Mouse (Mus musculus) CH12.LX (cell line): Measurements from ENCODE around the gene Ispd. TPM values are rescaled to one million over a fixed set of nuclear protein-coding genes. Genes with fewer than 3 reads are reported as not detected.

Experiments
- DNase-seq: peaks from one replicate; pipeline ENCODE4 v3.0.0-alpha.2; 2013; ENCODE audit errors: extremely low read depth
- H3K27ac ChIP-seq: 2 replicates; pipeline ENCODE4 v1.5.1; 2012; ENCODE audit warnings: low read depth, mild to moderate bottlenecking, control low read depth, moderate library complexity; ENCODE audit not compliant: insufficient read depth
- H3K27me3 ChIP-seq: replicated peaks from 2 replicates; pipeline ENCODE3; 2012; ENCODE audit warnings: inconsistent platforms
- H3K36me3 ChIP-seq, 2 experiments: replicated peaks in 1 of 2; 2 replicates each; pipeline versions ENCODE3 to v1.6.1; 2012; ENCODE audit warnings: inconsistent platforms in 1 of 2, low read length in 1 of 2, mild to moderate bottlenecking in 1 of 2, mixed read lengths in 1 of 2, moderate library complexity in 1 of 2; ENCODE audit not compliant: control insufficient read depth in 1 of 2, insufficient read depth in 1 of 2
- H3K4me1 ChIP-seq, 2 experiments: 2 replicates each; pipeline ENCODE4 v1.6.1; 2012; ENCODE audit warnings: inconsistent platforms in 1 of 2, moderate library complexity in 1 of 2; ENCODE audit not compliant: insufficient read depth in 2 of 2, control insufficient read depth in 1 of 2
- H3K4me2 ChIP-seq: 2 replicates; pipeline ENCODE4 v1.6.1; 2012; ENCODE audit warnings: low read depth, mild to moderate bottlenecking, control low read depth; ENCODE audit not compliant: poor library complexity, insufficient read depth, severe bottlenecking
- H3K4me3 ChIP-seq, 3 experiments: fragments of 150-350 bp in 1 of 3; sonication (generic) in 1 of 3; replicated peaks in 1 of 3; 2 replicates each; pipeline versions ENCODE3 to v1.5.1; 2011 to 2012; ENCODE audit warnings: low read depth in 2 of 3, low read length in 2 of 3, mild to moderate bottlenecking in 2 of 3, moderate library complexity in 2 of 3, control low read depth in 1 of 3, improper control_type of control experiment in 1 of 3, inconsistent platforms in 1 of 3, mixed read lengths in 1 of 3; ENCODE audit not compliant: poor library complexity in 1 of 3
- H3K79me2 ChIP-seq: replicated peaks from 2 replicates; pipeline ENCODE4 v1.6.1; 2012; ENCODE audit warnings: mild to moderate bottlenecking, moderate library complexity; ENCODE audit not compliant: control insufficient read depth, poor library complexity, insufficient read depth, severe bottlenecking; ENCODE audit errors: extremely low read depth
- H3K9ac ChIP-seq: 2 replicates; pipeline ENCODE4 v1.6.1; 2012; ENCODE audit warnings: low read depth, mild to moderate bottlenecking, control low read depth, moderate library complexity; ENCODE audit not compliant: insufficient read depth
- H3K9me3 ChIP-seq: replicated peaks from 2 replicates; pipeline ENCODE3; 2012; ENCODE audit warnings: low read length, inconsistent platforms, mixed read lengths
- BHLHE40 ChIP-seq: IDR thresholded peaks from 2 replicates; pipeline ENCODE4 v1.6.1; 2011; ENCODE audit warnings: mild to moderate bottlenecking, low read depth, low read length, improper control_type of control experiment
- CHD1 ChIP-seq: IDR thresholded peaks from 2 replicates; pipeline ENCODE4 v1.6.1; 2012; ENCODE audit warnings: low read depth, low read length, improper control_type of control experiment, inconsistent platforms
- CHD2 ChIP-seq: IDR thresholded peaks from 2 replicates; pipeline ENCODE4 v1.6.1; 2011; ENCODE audit warnings: low read length, improper control_type of control experiment
- ELF1 ChIP-seq: IDR thresholded peaks from 2 replicates; pipeline ENCODE4 v1.6.1; 2014; ENCODE audit warnings: low read depth, mild to moderate bottlenecking, inconsistent platforms, low read length, improper control_type of control experiment
- EP300 ChIP-seq: IDR thresholded peaks from 2 replicates; pipeline ENCODE4 v1.6.1; 2011; ENCODE audit warnings: low read length, improper control_type of control experiment
- ETS1 ChIP-seq: conservative IDR thresholded peaks from 2 replicates; pipeline ENCODE4 v1.6.1; 2012; ENCODE audit warnings: low read depth, mild to moderate bottlenecking, inconsistent platforms, low read length, improper control_type of control experiment, moderate library complexity
- JUN ChIP-seq: IDR thresholded peaks from 2 replicates; pipeline ENCODE4 v1.6.1; 2011; ENCODE audit warnings: low read depth, mild to moderate bottlenecking, low read length, improper control_type of control experiment, moderate library complexity; ENCODE audit not compliant: insufficient read depth
- KAT2A ChIP-seq: IDR thresholded peaks from 2 replicates; pipeline ENCODE4 v1.6.1; 2012; ENCODE audit warnings: low read length, improper control_type of control experiment, inconsistent platforms; ENCODE audit not compliant: insufficient replicate concordance
- MAFK ChIP-seq: IDR thresholded peaks from 2 replicates; pipeline ENCODE4 v1.6.1; 2011; ENCODE audit warnings: low read length, improper control_type of control experiment; ENCODE audit not compliant: insufficient replicate concordance
- MYC ChIP-seq: IDR thresholded peaks from 2 replicates; pipeline ENCODE4 v1.6.1; 2011; ENCODE audit warnings: low read depth, mild to moderate bottlenecking, improper control_type of control experiment, low read length
- NELFE ChIP-seq: IDR thresholded peaks from 2 replicates; pipeline ENCODE4 v1.6.1; 2011; ENCODE audit warnings: low read depth, low read length, improper control_type of control experiment
- NRF1 ChIP-seq: IDR thresholded peaks from 2 replicates; pipeline ENCODE4 v1.6.1; 2014; ENCODE audit warnings: low read depth, mild to moderate bottlenecking, inconsistent platforms, low read length, improper control_type of control experiment, moderate library complexity
- PAX5 ChIP-seq: IDR thresholded peaks from 2 replicates; pipeline ENCODE4 v1.6.1; 2012; ENCODE audit warnings: low read length, inconsistent platforms, mixed read lengths
- POLR2A ChIP-seq: IDR thresholded peaks from 2 replicates; pipeline ENCODE4 v1.6.1; 2011; ENCODE audit warnings: low read depth, mild to moderate bottlenecking, improper control_type of control experiment, low read length
- POLR2AphosphoS2 ChIP-seq: IDR thresholded peaks from 2 replicates; pipeline ENCODE4 v1.6.1; 2011; ENCODE audit warnings: low read depth, low read length, improper control_type of control experiment
- RCOR1 ChIP-seq: conservative IDR thresholded peaks from 2 replicates; pipeline ENCODE4 v1.6.1; 2012; ENCODE audit warnings: low read depth, mild to moderate bottlenecking, inconsistent platforms, low read length, improper control_type of control experiment
- SIN3A ChIP-seq: IDR thresholded peaks from 2 replicates; pipeline ENCODE4 v1.6.1; 2012; ENCODE audit warnings: low read length, improper control_type of control experiment, inconsistent platforms
- SMC3 ChIP-seq: IDR thresholded peaks from 2 replicates; pipeline ENCODE4 v1.6.1; 2011; ENCODE audit warnings: low read depth, low read length, improper control_type of control experiment
- TCF12 ChIP-seq: IDR thresholded peaks from 2 replicates; pipeline ENCODE4 v1.6.1; 2014; ENCODE audit warnings: low read depth, mild to moderate bottlenecking, inconsistent platforms, low read length, improper control_type of control experiment
- UBTF ChIP-seq: IDR thresholded peaks from 2 replicates; pipeline ENCODE4 v1.6.1; 2012; ENCODE audit warnings: low read depth, mild to moderate bottlenecking, inconsistent platforms, low read length, improper control_type of control experiment, moderate library complexity
- ZMIZ1 ChIP-seq: IDR thresholded peaks from 2 replicates; pipeline ENCODE4 v1.6.1; 2012; ENCODE audit warnings: low read depth, mild to moderate bottlenecking, inconsistent platforms, low read length, improper control_type of control experiment
- dilution Hi-C: fragments of 300-500 bp; cut with MboI; formaldehyde crosslinking; loops from 2 replicates; pipeline ENCODE4 v1.14.3; 2020; ENCODE audit warnings: low sequenced_read_pairs; ENCODE audit not compliant: extremely low pct_unique_long_range_greater_than_20kb, extremely low pct_ligation_motif_present
- in situ Hi-C: fragments of 300-500 bp; cut with MboI; formaldehyde crosslinking; loops from 3 replicates; pipeline ENCODE4 v1.14.3; 2019; ENCODE audit warnings: low sequenced_read_pairs, low pct_ligation_motif_present, low pct_unique_long_range_greater_than_20kb, mixed read lengths
- polyA plus RNA-seq: library from polyadenylated mRNA; unstranded; fragments of >175 nt; gene quantifications from 2 replicates; pipeline ENCODE4 v1.2.1, GENCODE M21; 2012; ENCODE audit warnings: low read depth; ENCODE audit not compliant: insufficient read length
- total RNA-seq, 2 experiments: library from RNA; depleted of rRNA; stranded (reverse); fragments of 300-350 nt in 1 of 2; fragments of >200 nt in 1 of 2; gene quantifications; 2 replicates each; pipeline ENCODE4 v1.2.3; 2012 to 2014

The Ispd gene
- total and polyA plus RNA-seq, 3 experiments: 0.51 to 1.8 (median 1.4) TPM

DNA sequence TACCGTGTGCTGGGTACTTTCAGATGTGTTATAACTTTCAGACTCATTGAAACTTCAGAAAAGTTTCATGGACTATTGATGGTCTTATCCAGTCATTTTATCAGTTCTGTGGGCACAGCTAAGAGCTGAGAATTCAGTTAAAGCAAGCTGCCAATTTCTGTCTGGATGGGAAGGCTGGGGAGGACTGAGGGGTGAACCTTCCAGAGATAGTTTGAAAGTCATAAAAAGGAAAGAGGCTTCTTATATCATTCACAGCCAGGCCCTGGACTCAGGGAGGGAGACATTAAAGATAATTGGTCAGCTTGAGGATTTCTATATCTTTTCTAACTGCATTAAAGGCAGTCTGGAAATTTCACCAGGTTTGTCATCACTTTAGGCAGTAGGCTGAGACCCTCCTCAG lies 185.7 kb downstream of the Ispd start:
- in situ Hi-C loops: no loop called here
- Histone ChIP-seq H3K4me3 (no peak overlapping the region), H3K4me1 (no peaks in the 10 kb centered on the region), H3K27ac (no peak overlapping the region), H3K79me2 (no peaks in the 10 kb centered on the region)
- dilution Hi-C loops: no loop called here
- no peak for TF ChIP-seq SMC3
- TF ChIP-seq PAX5: no peak
- no peak for TF ChIP-seq MYC
- TF ChIP-seq TCF12: no peak
- no peak for TF ChIP-seq UBTF
- TF ChIP-seq ELF1: no peak
- TF ChIP-seq MAFK: no peak
- no peak for TF ChIP-seq POLR2AphosphoS2
- no peak for TF ChIP-seq NELFE
- TF ChIP-seq, all 38 proteins: peak for 0
- Histone ChIP-seq H3K27me3 (no peaks in the 10 kb centered on the region), H3K9ac (no peak overlapping the region), H3K9me3 (no peaks in the 10 kb centered on the region), H3K36me3 (no peaks in the 10 kb centered on the region), H3K4me2 (no peak overlapping the region)
- no peak for DNase-seq

DNA sequence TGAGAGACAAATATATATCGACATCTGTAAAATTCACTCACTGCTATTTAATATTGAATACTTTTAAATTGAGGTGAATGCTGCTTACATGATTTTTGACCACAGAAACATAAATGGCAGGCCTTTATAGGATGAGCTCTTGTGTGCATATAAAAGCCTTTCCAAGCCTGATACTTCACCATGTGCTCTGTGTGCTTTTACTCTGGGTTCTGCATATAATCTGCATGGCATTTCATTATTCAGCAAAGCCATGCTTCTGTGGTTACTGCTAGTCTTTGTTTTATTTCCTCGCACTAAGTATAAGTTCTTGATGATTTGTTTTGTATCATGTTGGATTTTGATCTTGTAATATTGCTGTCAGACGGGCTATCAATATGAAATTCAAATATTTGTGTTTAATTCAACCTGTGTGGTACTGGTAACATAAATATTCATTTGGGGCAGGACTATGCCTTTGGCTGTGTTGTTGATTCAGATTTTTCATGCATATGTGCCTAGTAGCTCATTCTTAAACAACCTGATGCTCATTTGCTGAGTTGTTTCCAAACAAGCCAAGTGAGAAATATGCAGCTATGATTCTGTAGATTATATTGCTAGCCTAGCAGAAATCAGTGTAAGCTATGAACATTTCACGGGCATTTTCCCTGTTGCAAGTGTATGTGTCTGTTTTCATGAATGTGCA lies 189.3 kb downstream of the Ispd start:
- no peak overlapping the region for H3K27ac ChIP-seq
- no peak overlapping the region for H3K4me2 ChIP-seq
- no peaks in the 10 kb centered on the region for H3K4me1 ChIP-seq
- H3K4me3 ChIP-seq: no peak overlapping the region
- dilution Hi-C loops (no loop called here), in situ Hi-C loops (no loop called here)
- no peak overlapping the region for H3K9ac ChIP-seq
- H3K36me3 ChIP-seq: no peaks in the 10 kb centered on the region
- no peaks in the 10 kb centered on the region for H3K27me3 ChIP-seq
- no peak for DNase-seq
- H3K9me3 ChIP-seq: no peaks in the 10 kb centered on the region
- no peaks in the 10 kb centered on the region for H3K79me2 ChIP-seq
- no peak for TF ChIP-seq EP300
- TF ChIP-seq JUN: no peak
- TF ChIP-seq CHD2: no peak
- no peak for TF ChIP-seq BHLHE40
- no peak for TF ChIP-seq ZMIZ1
- TF ChIP-seq RCOR1: no peak
- TF ChIP-seq POLR2A: no peak
- TF ChIP-seq CHD1: no peak
- no peak for TF ChIP-seq NRF1
- TF ChIP-seq SIN3A: no peak
- no peak for TF ChIP-seq ETS1
- no peak for TF ChIP-seq KAT2A
